Mouse (Mus musculus) heart, adult 8-10 months (tissue): ENCODE measurements around the gene Dclk1. TPM values are rescaled to one million over a fixed set of nuclear protein-coding genes. Genes with fewer than 3 reads are reported as not detected.

ENCODE experiments used
- DNase-seq: peaks from one replicate; pipeline ENCODE4 v3.0.0; 2022; ENCODE audit warnings: low spot score
- total RNA-seq, 4 experiments: library from RNA; stranded (reverse); gene quantifications; 2 replicates each; pipeline ENCODE4 v1.2.4; 2022

Dclk1 gene
- total RNA-seq, 4 experiments from 2014 or later = 2.4 to 4.7 (median 3.6) TPM

- DNase-seq = no peak
Measured at GRCm38 (mm10) chr3:55449148-55449547, 207.0 kb downstream of the Dclk1 start.

- DNase-seq = no peak
Measured at GRCm38 (mm10) chr3:55451035-55451434, 208.9 kb downstream of the Dclk1 start.

- DNase-seq = no peak
Measured at GRCm38 (mm10) chr3:55451877-55452276, 209.7 kb downstream of the Dclk1 start.

GRCm38 (mm10) chr3:55452464-55452863 is 210.3 kb downstream of the Dclk1 start:
- DNase-seq = no peak

GRCm38 (mm10) chr3:55461092-55461491 is 218.9 kb downstream of the Dclk1 start:
- no peak for DNase-seq

- no peak for DNase-seq
Measured at GRCm38 (mm10) chr3:55461685-55462655, 219.8 kb downstream of the Dclk1 start.

GRCm38 (mm10) chr3:55462904-55463668 is 220.9 kb downstream of the Dclk1 start:
- no peak for DNase-seq

GRCm38 (mm10) chr3:55464226-55464625 is 222.1 kb downstream of the Dclk1 start:
- DNase-seq = no peak

GRCm38 (mm10) chr3:55465785-55466184 is 223.6 kb downstream of the Dclk1 start:
- DNase-seq = no peak

- DNase-seq = no peak
Measured at GRCm38 (mm10) chr3:55466348-55466747, 224.2 kb downstream of the Dclk1 start.

- no peak for DNase-seq
Measured at GRCm38 (mm10) chr3:55472110-55472509, 229.9 kb downstream of the Dclk1 start, which contains the start of gene Gm21954. Gene Gm21954 (minus strand): TSS chr3:55472210.

- DNase-seq = no peak
Measured at GRCm38 (mm10) chr3:55473146-55473545, 231.0 kb downstream of the Dclk1 start.

- no peak for DNase-seq
Measured at GRCm38 (mm10) chr3:55476694-55477093, 234.5 kb downstream of the Dclk1 start.

GRCm38 (mm10) chr3:55479306-55479705 is 237.1 kb downstream of the Dclk1 start:
- DNase-seq = no peak

GRCm38 (mm10) chr3:55481140-55481539 is 239.0 kb downstream of the Dclk1 start:
- DNase-seq = no peak

GRCm38 (mm10) chr3:55483328-55483727 is 241.2 kb downstream of the Dclk1 start:
- no peak for DNase-seq

- DNase-seq = no peak
Measured at GRCm38 (mm10) chr3:55489231-55489990, 247.2 kb downstream of the Dclk1 start.

GRCm38 (mm10) chr3:55492021-55492420 is 249.9 kb downstream of the Dclk1 start:
- no peak for DNase-seq

GRCm38 (mm10) chr3:55494348-55494747 is 252.2 kb downstream of the Dclk1 start:
- no peak for DNase-seq

- DNase-seq = no peak
Measured at GRCm38 (mm10) chr3:55495231-55495630, 253.1 kb downstream of the Dclk1 start.

GRCm38 (mm10) chr3:55495866-55496265 is 253.7 kb downstream of the Dclk1 start:
- no peak for DNase-seq
